Mouse (Mus musculus) CD4-positive, CD25-positive, alpha-beta regulatory T cell, adult 9 weeks (primary cell): Measurements from ENCODE around the gene Tcf21. TPM values are rescaled to one million over a fixed set of nuclear protein-coding genes. Genes with fewer than 3 reads are reported as not detected.

Source experiments
- polyA plus RNA-seq: library from polyadenylated mRNA; unstranded; fragments of 100-300 nt; shearing (Covaris generic); gene quantifications from one replicate; pipeline ENCODE4 v1.2.1, GENCODE M21; 2017

Gene Tcf21
- polyA plus RNA-seq = 0.20 TPM

DNA sequence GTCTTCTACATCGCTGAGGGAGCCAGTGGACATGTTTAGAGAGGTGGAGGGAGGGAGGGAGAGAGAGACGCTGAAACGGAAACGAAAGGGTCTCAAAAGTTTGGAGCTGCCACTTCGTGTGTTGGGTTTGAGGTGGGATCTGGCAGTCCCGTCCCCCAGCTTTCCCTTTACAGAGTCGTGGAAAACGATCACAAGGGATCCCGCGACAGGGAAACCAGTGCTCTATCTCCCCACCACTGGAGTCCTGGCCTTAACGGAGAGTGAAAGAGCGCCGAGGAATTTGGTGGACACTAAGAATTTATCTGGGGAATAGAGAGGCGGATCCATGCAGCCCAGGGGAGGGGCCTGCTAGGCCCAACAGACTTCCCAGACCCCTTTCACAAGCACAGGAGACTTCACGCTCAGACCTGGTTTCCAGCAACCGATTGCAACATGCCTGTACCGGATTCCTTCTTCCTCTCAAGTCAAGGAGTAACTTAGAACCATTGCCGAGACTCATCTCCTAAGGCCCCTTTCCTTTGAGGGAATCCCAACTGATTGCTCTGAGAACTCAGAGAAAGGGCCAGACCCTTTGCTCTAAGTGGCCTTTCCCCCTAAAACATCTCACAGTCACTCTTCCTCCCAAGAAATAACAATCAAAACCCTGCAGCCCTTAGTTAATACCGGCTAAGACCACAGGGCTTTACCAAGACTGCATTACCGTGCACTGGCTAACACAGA lies at the start of gene Tcf21:
TSS of gene Tcf21 (minus strand) at position 304 of the 720 bp plus-strand sequence.

Other genes with a start within 250 kb of the Tcf21 start
- gene Slc2a12, start 175.2 kb downstream of the Tcf21 start, polyA plus RNA-seq = 0.11 TPM
- gene Tbpl1, start 88.2 kb downstream of the Tcf21 start, polyA plus RNA-seq = 76.2 TPM